ENCODE assay signal across 9 mouse cellular contexts in the genomic region with DNA sequence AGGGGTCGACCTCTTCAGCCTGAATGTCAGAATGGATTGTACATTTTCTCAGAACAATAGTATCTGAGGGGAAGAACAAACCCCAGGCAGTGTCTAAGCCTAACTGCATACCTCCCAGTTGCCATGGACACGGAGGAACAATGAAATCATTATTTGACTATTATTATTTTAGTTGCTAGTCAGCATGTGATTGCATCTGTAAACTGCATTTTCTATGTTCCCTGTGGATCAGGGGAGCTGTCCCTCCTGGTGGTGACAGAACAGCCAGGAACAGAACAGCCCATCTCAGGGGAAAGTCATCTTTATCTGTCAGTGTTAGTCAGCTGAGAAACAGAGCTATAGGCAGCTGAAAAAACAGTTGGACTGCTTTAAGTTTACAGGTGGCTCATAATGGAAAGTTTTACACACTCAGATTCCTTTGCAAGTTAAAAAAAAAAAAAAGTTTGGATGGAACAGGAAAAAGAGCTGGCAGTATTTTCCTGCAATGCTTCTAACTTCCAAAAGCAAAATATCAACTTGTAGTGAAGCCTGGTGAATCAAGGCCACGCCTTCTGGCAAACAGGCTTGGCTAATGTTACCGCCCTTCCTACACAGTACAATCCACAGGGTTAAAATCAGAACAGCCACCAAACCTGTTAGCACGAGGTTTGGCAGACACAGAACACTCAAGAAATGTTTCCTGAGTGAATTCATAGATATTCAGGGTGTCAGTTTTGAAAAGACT. TPM values are rescaled to one million over a fixed set of nuclear protein-coding genes. Genes with fewer than 3 reads are reported as not detected.
DNase-seq lines count a peak whose midpoint lies in the region; ATAC-seq lines count a peak whose summit lies in the region.
"Had no signal": no experiment of that assay in that cellular context is flagged by ENCODE, and none has a peak within 500 bp of the region (broad histone marks: within the 10 kb centered on the region; RNA-seq: fewer than 3 reads in every experiment).

No protein-coding gene starts in this region.

- ATAC-seq in heart, embryonic 11.5 days (replicated peaks; ENCODE audit: insufficient number of reproducible peaks, low FRiP score, low TSS enrichment), result no peak
- ATAC-seq in heart, embryonic 12.5 days (ENCODE audit: insufficient number of reproducible peaks, low FRiP score), result peak; percentile 68; the same call in 1 of the 2 replicates
- ATAC-seq in megakaryocyte progenitor cell, adult 5-6 weeks (replicated peaks; ENCODE audit: poor library complexity), result no peak

- H3K4me2 ChIP-seq in heart, embryonic 11.5 days, result no peak overlapping the region
- H3K4me2 ChIP-seq in heart, embryonic 12.5 days, result no peak overlapping the region

- H3K36me3 ChIP-seq in heart, embryonic 11.5 days (ENCODE audit: control insufficient read depth, insufficient read depth, low read length), result no peaks in the 10 kb centered on the region
- H3K36me3 ChIP-seq in heart, embryonic 12.5 days, result no peaks in the 10 kb centered on the region

- no peaks in the 10 kb centered on the region for H3K27me3 ChIP-seq in heart, embryonic 11.5 days (ENCODE audit: control insufficient read depth, insufficient read depth, low read length)
- H3K27me3 ChIP-seq in heart, embryonic 12.5 days (replicated peaks), result no peaks in the 10 kb centered on the region
- H3K27me3 ChIP-seq: CH12.LX had no signal

- no peaks in the 10 kb centered on the region for H3K9me3 ChIP-seq in heart, embryonic 11.5 days (replicated peaks; ENCODE audit: control insufficient read depth, low read length)
- no peaks in the 10 kb centered on the region for H3K9me3 ChIP-seq in heart, embryonic 12.5 days (replicated peaks)

- 41% methylated on average over 5 of the region's 5 CpGs for WGBS in heart, embryonic 11.5 days (ENCODE audit: insufficient replicate concordance)
- WGBS in heart, embryonic 12.5 days, result 37% methylated on average over 5 of the region's 5 CpGs

- H3K9ac ChIP-seq in heart, embryonic 11.5 days (ENCODE audit: low read depth, low read length), result no peak overlapping the region
- H3K9ac ChIP-seq in heart, embryonic 12.5 days, result no peak overlapping the region; the same call in 1 of the 2 replicates

- DNase-seq in heart, adult 18-20 months, result peak; percentile 29 to 51
- DNase-seq in R1 (ENCODE audit: low read depth, low spot score), result peak; percentile 74
- DNase-seq in mesoderm, embryonic 11.5 days (ENCODE audit: low read depth, low spot score), result peak; percentile 77
- DNase-seq in thymus, postnatal 14 days, result no peak
- DNase-seq in thymus, adult 18-20 months, result no peak

- no peaks in the 10 kb centered on the region for H3K4me1 ChIP-seq in heart, embryonic 11.5 days (ENCODE audit: control insufficient read depth, insufficient read depth, low read length)
- H3K4me1 ChIP-seq in heart, embryonic 12.5 days (replicated peaks), result 0 out of 2 replicates have a peak, but pooled peaks cover 7% of the 10 kb centered on the region

- no peak overlapping the region for H3K27ac ChIP-seq in heart, embryonic 11.5 days (ENCODE audit: low read depth, low read length)
- H3K27ac ChIP-seq in heart, embryonic 12.5 days (ENCODE audit: poor library complexity, severe bottlenecking), result no peak overlapping the region

- H3K4me3 ChIP-seq in heart, embryonic 11.5 days (ENCODE audit: low read depth, low read length), result no peak overlapping the region
- no peak overlapping the region for H3K4me3 ChIP-seq in heart, embryonic 12.5 days

RNA-seq across cellular contexts. Expression of a gene that starts 17.6 kb away (rescaled TPM):
- under 1 TPM; 0.64 to 0.67 TPM for total RNA-seq in heart, adult 18-20 months (2021)
- polyA plus RNA-seq in heart, embryonic 11.5 days (2014; fragmentation: Nextera tagmentation; extraction: Ambion mirVana), result 4.1 and 6.4 TPM in 2 replicates
- polyA plus RNA-seq in heart, embryonic 12.5 days (2016; fragmentation: Nextera tagmentation; extraction: Ambion mirVana), result 0.58 and 1.2 TPM in 2 replicates
- total RNA-seq in megakaryocyte progenitor cell, adult 5-6 weeks (2015), result 8.0 and 12.4 TPM in 2 replicates
- 6.5 and 10.4 TPM in 2 replicates for total RNA-seq in megakaryocyte progenitor cell, adult 5-6 weeks (2017)
- total RNA-seq: CH12.LX had no signal

RNA-seq across cellular contexts. Expression of a gene that starts 50.6 kb away (rescaled TPM):
- 10 to 100 TPM; 17.5 to 19.0 TPM for total RNA-seq in heart, adult 18-20 months (2021)
- 47.3 and 50.7 TPM in 2 replicates for polyA plus RNA-seq in heart, embryonic 11.5 days (2014; fragmentation: Nextera tagmentation; extraction: Ambion mirVana)
- 40.9 and 42.1 TPM in 2 replicates for polyA plus RNA-seq in heart, embryonic 12.5 days (2016; fragmentation: Nextera tagmentation; extraction: Ambion mirVana)
- total RNA-seq in megakaryocyte progenitor cell, adult 5-6 weeks (2015), result 52.8 and 56.9 TPM in 2 replicates
- 87.5 and 99.7 TPM in 2 replicates for total RNA-seq in megakaryocyte progenitor cell, adult 5-6 weeks (2017)

RNA-seq across cellular contexts. Expression of a gene that starts 50.6 kb away (rescaled TPM):
- total RNA-seq in heart, adult 18-20 months (2021), result 1 to 10 TPM; 3.5 to 5.5 TPM
- 8.7 and 9.9 TPM in 2 replicates for polyA plus RNA-seq in heart, embryonic 11.5 days (2014; fragmentation: Nextera tagmentation; extraction: Ambion mirVana)
- 8.2 and 8.5 TPM in 2 replicates for polyA plus RNA-seq in heart, embryonic 12.5 days (2016; fragmentation: Nextera tagmentation; extraction: Ambion mirVana)
- 7.4 and 8.8 TPM in 2 replicates for total RNA-seq in megakaryocyte progenitor cell, adult 5-6 weeks (2015)
- 5.2 and 10.9 TPM in 2 replicates for total RNA-seq in megakaryocyte progenitor cell, adult 5-6 weeks (2017)

Comparison
In these comparisons a context has a peak if more than half of its experiments do, and no peak if none do; other contexts are left out.
1. DNase-seq: peak in heart, adult 18-20 months (2 of 2), R1 (single experiment) and mesoderm, embryonic 11.5 days (single experiment); none in thymus, postnatal 14 days (single experiment) and thymus, adult 18-20 months (0 of 2).
2. RNA of a gene that starts 17.6 kb away (total RNA-seq): 6.5 to 12.4 TPM in megakaryocyte progenitor cell, adult 5-6 weeks; 0.64 to 0.67 TPM in heart, adult 18-20 months; every median in the first group is over 4 times any median in the second.